Mouse (Mus musculus) adrenal gland, postnatal 14 days (tissue): ENCODE data around the gene Ankrd33b. TPM values are rescaled to one million over a fixed set of nuclear protein-coding genes. Genes with fewer than 3 reads are reported as not detected.

ENCODE experiments used
- DNase-seq: peaks from one replicate; pipeline ENCODE4 v3.0.0; 2021; ENCODE audit warnings: mixed read lengths
- total RNA-seq: library from RNA; stranded (reverse); gene quantifications from 2 replicates; pipeline ENCODE4 v1.2.3, GENCODE M21; 2021

Gene Ankrd33b
- total RNA-seq, 1 experiment from 2014 or later, result 1.9 TPM

GRCm38 (mm10) chr15:31264827-31265226 is 102.7 kb downstream of the Ankrd33b start:
- DNase-seq, result peak; percentile 84

GRCm38 (mm10) chr15:31262361-31262760 is 105.2 kb downstream of the Ankrd33b start:
- no peak for DNase-seq

DNA sequence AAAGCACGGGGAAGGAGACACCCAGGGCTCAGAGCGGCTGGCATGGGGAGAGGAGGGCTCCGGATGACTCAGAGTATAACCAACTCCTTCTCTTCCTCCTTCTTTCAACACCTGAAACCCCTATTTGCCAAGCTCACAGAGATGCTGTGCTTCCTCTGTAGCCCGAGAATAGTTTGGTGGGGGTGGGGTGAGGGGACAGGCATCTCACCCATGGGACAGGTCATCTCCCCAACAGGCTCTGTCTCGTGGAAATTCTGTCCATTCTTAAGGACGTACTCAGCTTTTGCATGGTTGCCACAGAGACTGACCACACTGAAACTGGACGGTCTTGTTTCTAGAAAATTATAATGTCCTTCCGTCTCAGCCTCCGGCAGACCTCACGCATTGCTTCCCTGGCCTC is 106.4 kb downstream of the Ankrd33b start:
- DNase-seq, result no peak

DNA sequence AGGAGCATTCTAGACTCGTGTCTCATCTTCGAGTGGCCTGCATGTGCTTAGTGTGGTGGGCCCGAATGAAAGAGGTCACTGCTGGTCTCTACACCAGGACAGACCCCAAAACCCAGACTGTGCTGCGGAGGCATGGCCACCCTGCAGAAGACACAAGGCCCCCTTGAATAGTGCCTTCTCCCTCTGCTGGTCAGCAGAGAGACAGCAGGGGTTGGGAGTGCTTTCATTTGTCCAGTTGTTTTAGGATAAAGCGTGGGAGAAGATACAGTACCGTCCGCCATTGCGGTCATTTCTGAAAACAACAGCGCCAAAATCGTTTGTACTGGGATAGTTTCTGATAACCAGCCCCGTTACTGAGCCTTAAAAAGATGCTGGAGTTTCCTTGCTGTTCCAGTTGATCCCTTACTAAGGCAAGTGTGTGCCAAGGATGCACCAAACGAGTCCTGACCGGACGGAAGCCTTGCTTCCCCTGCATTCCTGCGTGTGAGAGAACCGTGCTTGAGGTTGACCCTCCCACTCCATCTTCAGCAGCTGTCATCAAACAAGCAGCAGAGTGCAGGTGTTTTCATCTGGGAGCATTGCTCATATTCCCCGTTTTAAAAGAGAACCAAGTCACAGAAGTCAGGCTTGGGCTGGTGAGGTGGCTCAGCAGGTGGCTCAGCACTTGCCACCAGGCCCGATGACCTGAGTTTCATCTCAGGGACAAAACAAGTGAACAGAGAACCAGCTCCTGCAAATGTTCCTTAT is 108.7 kb downstream of the Ankrd33b start:
- DNase-seq, result peak; percentile 31

DNA sequence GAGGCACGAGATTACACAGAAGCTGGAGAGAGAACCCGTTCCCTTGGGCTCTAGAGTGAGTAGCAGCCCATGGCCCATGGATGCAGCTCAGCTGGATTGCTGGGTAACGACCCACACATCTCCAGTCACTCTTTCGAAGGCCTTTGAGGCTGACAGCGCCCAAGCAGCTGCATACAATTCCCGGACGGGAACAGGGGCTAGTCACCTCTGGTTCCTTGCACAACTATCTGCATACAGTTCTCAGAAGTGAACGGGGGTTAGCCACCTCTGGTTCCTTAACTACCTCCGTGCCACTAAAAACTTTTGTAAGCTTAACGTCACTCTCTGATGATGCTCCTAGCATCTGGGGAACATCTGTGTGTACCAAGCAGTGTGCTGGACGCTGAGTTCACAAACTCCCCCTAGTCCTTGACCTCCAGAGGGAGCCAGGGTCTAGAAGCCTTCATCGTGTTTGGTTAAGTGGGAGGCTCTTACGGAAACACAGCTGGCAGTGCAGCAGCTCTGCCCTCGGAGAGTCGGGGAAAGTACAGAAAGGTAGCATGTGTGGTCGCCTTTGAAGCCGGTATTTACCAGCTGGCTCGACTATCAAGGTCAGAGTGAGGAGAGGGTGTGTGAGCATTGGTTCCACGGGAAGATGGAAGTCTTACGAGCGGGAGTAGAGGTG is 109.4 kb downstream of the Ankrd33b start:
- DNase-seq, result no peak

GRCm38 (mm10) chr15:31257329-31257728 is 110.2 kb downstream of the Ankrd33b start:
- DNase-seq, result no peak

- DNase-seq, result no peak
These were observed 111.8 kb downstream of the Ankrd33b start for GRCm38 (mm10) chr15:31255762-31256161.

DNA sequence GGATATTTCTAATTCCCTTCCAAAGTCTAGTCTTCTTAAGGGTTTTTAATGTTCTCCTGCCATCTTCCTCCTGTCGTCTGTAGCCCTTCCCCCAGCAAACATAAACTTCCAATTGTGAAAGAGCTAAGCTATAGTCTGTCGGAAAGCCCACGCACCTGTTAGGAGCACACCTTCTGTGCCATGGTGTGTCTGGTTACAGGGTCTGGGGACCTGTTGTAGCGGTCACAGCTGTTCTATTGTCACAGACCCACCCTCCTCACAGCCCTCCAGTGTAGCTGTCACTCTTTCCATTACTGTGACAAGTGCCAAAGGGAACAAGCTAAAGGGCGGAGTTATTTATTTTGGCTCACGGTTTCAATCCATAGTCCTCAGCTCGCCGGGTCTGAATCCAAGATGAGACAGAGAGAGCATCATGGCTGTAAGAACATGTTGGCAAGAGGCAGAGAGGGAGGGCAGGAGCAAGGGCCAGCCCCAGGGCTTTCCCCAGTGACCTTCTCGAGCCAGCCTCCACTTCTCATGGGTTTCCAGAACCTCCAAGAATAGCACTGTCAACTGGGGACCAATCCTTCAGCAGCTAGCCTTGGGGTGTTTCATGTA is 112.5 kb downstream of the Ankrd33b start:
- no peak for DNase-seq

DNA sequence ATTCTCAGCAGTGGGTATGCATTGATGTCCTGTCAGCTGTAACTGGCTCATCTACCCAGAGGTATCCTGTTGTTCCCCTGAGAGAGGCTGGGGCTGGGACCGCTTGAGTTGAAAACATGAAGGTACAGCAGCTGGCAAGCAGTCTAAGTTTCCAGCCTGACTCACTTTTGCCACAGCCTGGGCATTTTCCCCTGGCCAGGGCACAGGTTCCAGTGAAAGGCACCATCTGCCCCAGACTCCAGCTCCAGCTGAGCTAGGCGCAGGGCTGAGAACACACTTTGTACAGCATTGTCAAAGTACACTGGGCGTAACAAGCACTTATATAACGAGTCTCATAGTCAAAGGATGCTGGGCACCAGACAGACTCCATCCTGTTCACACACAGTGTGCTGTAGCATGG is 113.6 kb downstream of the Ankrd33b start:
- no peak for DNase-seq

DNA sequence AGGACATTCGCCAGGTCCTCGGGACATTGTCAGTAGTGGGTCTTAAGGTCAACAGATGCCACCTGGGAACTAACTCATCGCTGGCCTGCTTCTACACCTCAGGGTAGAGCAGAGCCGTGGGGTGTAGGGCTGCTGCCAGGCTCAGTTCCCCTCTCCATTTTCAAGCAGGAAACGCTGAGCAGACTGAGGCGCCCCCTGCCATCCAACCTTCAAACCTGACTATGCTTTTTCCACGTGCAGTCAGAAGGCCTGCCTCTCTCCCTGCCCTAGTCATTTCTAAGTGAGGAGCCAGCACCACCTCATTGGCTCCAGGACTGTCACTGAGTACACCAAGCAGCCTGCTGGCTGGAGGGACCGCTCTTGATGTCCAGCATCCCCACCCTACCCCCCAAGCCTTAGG is 114.1 kb downstream of the Ankrd33b start:
- DNase-seq, result no peak

DNA sequence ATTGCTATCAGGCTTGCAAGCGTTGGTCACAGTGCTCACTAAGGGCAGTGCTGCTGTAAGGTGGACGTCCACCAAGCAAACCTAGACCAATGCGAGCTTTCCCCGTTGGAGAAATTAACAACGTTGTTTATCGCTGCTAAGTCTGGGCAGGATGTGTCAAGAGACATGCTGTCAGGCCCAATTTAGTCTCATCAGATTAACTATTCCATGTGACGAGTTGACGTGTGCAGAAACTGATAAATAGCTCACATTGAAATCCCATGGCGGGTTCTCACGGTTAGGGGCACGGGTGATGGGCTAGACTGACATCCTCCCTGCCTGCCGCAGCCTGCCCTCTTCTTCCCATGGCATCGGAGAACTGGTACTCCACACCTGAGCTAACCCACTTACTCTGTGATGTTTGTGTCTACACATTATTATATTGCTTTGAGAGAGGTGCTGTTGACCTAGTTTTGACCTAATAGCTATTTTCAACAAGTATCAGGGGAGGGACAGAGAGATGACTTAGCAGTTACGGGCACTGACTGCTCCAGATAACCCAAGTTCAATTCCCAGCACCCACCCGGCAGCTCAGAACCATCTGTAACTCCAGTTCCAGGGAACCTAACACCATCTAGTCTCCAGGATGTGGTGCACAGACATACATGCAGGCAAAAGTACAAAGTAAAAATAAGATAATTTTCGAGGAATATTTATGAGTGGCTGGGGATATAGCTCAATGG is 114.8 kb downstream of the Ankrd33b start:
- no peak for DNase-seq

DNA sequence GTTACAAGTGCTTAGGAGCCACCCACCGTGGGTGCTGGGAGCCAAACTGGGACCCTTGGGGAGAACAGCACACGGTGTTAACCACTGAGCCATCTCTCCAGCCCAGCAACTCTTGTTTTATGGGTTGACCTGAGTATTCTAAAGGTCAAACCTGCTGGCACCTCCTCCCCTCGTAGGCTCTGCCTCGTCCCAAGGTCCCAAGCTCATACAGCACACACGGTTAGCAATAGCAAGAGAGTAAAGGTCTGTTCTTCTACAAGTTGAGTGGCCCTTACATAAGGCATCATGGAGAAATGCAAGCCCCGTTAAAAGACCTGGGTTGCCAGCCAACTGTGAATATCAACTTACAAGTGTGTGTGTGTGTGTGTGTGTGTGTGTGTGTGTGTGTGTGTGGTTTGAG is 116.3 kb downstream of the Ankrd33b start:
- DNase-seq, result no peak

- DNase-seq, result no peak
These were observed 116.8 kb downstream of the Ankrd33b start for GRCm38 (mm10) chr15:31250676-31251075.

DNA sequence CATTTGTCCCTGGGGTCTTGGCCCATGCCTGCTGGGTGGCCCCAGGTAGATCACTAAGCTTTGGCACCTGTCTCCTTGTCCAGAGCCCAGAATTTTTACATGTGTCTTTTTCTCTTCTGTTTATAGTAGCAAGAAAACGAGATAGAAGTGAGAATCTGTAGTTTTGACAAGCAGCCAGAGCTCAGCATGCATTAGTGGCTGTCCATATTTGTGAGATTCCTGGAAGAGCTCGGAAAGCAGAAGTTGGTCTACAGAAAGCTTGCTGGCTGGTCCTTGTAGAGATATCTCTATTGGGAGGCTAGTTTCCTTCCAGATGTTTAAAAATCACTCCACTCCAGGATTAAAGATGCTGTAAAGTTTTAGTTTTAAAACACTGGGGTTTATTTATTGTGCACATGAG is 117.5 kb downstream of the Ankrd33b start:
- no peak for DNase-seq

GRCm38 (mm10) chr15:31248882-31249281 is 118.6 kb downstream of the Ankrd33b start:
- DNase-seq, result no peak

DNA sequence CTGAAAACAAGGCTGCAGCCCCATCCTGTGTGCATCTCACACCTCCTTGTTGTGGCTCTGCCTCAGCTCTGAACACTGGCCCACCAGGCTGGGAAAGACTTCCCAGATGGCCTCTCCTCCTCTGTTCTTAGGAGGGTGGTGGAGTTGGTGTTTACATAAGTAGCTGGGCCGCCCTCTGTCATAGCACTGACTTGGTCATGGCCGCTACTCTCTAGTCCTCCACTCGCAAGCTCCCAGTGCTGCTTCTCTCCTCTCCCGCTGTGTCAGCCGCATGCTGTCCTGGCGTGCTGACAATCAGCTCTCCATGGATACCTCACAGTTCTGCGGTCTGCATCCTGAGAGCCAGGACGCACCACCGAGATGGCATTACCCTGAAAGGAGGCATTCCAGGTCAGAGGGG is 120.5 kb downstream of the Ankrd33b start:
- no peak for DNase-seq

GRCm38 (mm10) chr15:31245934-31246333 is 121.6 kb downstream of the Ankrd33b start:
- DNase-seq, result no peak

GRCm38 (mm10) chr15:31244696-31245445 is 122.7 kb downstream of the Ankrd33b start:
- no peak for DNase-seq

DNA sequence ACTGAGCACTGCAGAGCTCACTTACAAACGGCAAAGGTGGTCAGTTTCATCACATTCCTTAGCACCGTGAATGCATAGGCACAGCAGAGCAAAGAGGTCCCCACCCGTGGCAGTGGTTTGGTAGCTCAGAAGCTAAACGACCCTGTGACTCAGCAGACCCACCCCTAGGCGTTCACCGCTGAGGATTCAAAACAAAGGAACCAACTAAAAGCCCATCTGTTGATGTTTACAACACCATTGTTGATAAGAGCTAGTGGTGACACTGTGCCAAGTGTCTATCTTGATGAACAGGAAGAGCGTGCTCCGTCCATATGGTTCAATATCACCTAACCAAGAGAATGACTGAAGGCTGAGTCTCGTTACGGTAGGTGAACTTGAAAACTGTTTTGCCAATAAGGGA is 124.3 kb downstream of the Ankrd33b start:
- DNase-seq, result no peak
